Mouse (Mus musculus) hindbrain, embryonic 14.5 days (tissue): ENCODE data around the gene Cbr2. TPM values are rescaled to one million over a fixed set of nuclear protein-coding genes. Genes with fewer than 3 reads are reported as not detected.
"Not testable (repeated sequence)": the region's sequence is repeated elsewhere in the genome, so short reads cannot be mapped to it uniquely, and the experiment has no call there.

Experiments used
- ATAC-seq: fragments of 200-750 bp; cut with Nextera tagmentation; 2 replicates; pipeline ENCODE4 v1.8.0; 2017; ENCODE audit warnings: moderate number of reproducible peaks, mild to moderate bottlenecking, moderate TSS enrichment, moderate library complexity; ENCODE audit not compliant: low FRiP score
- DNase-seq: peaks from one replicate; pipeline ENCODE4 v3.0.0-alpha.2; 2015; ENCODE audit warnings: low spot score
- H3K27ac ChIP-seq: fragments of 300-500 bp; sonication (generic); 2 replicates; pipeline ENCODE4 v1.5.1; 2014; ENCODE audit warnings: mild to moderate bottlenecking, moderate library complexity
- H3K27me3 ChIP-seq: fragments of 300-500 bp; sonication (generic); 2 replicates; pipeline ENCODE4 v1.6.1; 2014; ENCODE audit warnings: mild to moderate bottlenecking, low read length, mixed read lengths; ENCODE audit not compliant: control insufficient read depth, insufficient read depth
- H3K36me3 ChIP-seq: fragments of 300-500 bp; sonication (generic); replicated peaks from 2 replicates; pipeline ENCODE4 v1.6.1; 2014; ENCODE audit not compliant: control insufficient read depth, insufficient read depth
- H3K4me1 ChIP-seq: fragments of 300-500 bp; sonication (generic); replicated peaks from 2 replicates; pipeline ENCODE4 v1.6.1; 2014; ENCODE audit warnings: antibody characterized with exemption, low read length, mixed read lengths; ENCODE audit not compliant: control insufficient read depth, insufficient read depth
- H3K4me2 ChIP-seq: fragments of 300-500 bp; sonication (generic); replicated peaks from 2 replicates; pipeline ENCODE4 v1.6.1; 2014; ENCODE audit warnings: mild to moderate bottlenecking, moderate library complexity
- H3K4me3 ChIP-seq: fragments of 300-500 bp; sonication (generic); replicated peaks from 2 replicates; pipeline ENCODE4 v1.5.1; 2014; ENCODE audit warnings: mild to moderate bottlenecking, low read length
- H3K9ac ChIP-seq: fragments of 300-500 bp; sonication (generic); 2 replicates; pipeline ENCODE4 v1.6.1; 2014
- H3K9me3 ChIP-seq: fragments of 300-500 bp; sonication (generic); 2 replicates; pipeline ENCODE4 v1.6.1; 2016; ENCODE audit warnings: low read length; ENCODE audit not compliant: control insufficient read depth
- WGBS: fragments of 180-500 bp; shearing (Covaris S2); extraction: QIAGEN DNeasy Blood & Tissue Kit; methylation state at CpG from one replicate; pipeline ENCODE4 v1.1.7; 2014; 5-methylcytosine and 5-hydroxymethylcytosine counted together
- polyA plus RNA-seq: library from polyadenylated mRNA; unstranded; fragments of >200 nt; fragmentation: Nextera tagmentation; extraction: Ambion mirVana; gene quantifications from 2 replicates; pipeline ENCODE4 v1.2.1, GENCODE M21; 2014

Cbr2 gene
- 0.64 and 0.90 TPM in 2 replicates for polyA plus RNA-seq

DNA sequence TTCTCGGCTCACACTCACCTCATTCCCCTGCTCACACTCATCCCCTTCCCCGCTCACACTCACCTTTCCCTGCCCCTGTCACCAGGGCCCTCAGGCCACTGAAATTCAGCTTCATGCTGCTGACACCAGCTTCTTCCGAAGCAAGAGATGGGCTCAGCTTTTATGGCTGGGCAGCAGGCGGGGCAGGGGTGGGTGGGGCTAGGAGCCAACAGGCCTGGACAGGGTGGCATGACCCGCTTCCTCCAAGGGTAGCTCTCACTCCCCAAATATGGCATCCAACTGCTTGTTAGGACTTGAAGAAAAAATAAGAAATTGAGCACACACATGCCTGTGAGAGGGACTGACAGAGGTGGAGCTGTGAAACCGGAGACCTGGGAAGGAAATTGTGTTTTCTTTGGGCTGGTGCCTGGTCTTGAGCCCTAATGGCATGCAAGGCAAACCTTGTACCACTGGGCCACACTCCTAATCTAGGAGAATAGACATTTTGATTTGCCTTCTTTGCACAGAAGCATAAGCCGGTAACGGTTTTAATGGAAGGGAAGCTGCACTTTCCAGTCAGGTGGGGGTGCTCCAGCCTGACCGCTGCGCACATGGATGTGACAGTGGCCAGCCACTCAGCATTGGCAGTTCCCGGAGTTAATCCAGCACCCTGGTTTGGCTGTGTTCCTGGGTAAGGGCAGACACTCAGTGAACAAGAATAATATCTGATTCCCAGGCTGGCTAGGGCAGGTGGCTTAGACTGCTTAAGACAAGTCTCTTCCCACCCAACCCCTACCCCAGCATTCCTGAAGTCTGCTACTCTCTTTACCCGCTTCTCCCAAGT lies at the start of gene Cbr2:
Gene Cbr2, minus strand, starts transcription at position 257 of the 823 bp plus-strand sequence.
- Histone ChIP-seq H3K9ac (no peak within 1 kb of the TSS), H3K4me2 (no peak within 1 kb of the TSS), H3K36me3 (no peaks in the 10 kb centered on the region), H3K27ac (no peak within 1 kb of the TSS), H3K9me3 (no peaks in the 10 kb centered on the region), H3K4me3 (no peak within 1 kb of the TSS), H3K27me3 (no peaks in the 10 kb centered on the region), H3K4me1 (no peaks in the 10 kb centered on the region)
- ATAC-seq: no peak
- DNase-seq: no peak
- WGBS: 86% methylated on average over 12 of the region's 12 CpGs

DNA sequence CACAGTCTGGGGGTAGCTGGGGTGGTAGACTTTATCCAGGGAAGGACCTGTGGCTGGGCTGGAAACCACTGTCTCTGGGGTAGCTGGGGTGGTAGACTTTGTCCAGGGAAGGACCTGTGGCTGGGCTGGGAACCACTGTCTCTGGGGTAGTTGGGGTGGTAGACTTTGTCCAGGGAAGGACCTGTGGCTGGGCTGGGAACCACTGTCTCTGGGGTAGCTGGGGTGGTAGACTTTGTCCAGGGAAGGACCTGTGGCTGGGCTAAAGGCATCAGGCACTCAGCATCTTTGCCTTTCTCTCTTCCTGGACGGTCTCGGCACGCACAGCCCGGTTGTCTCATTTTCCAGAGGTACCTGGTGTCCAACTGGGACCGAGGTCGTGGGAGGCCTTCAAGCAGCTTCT lies 49.4 kb upstream of the Cbr2 start:
- WGBS: 94% methylated on average over 6 of the region's 6 CpGs
- DNase-seq, H3K9ac ChIP-seq, H3K27ac ChIP-seq, H3K27me3 ChIP-seq, ATAC-seq, H3K4me2 ChIP-seq, H3K4me3 ChIP-seq, H3K9me3 ChIP-seq: not testable (repeated sequence)
- peaks cover 19% of the 10 kb centered on the region for H3K4me1 ChIP-seq
- peaks cover 45% of the 10 kb centered on the region for H3K36me3 ChIP-seq

DNA sequence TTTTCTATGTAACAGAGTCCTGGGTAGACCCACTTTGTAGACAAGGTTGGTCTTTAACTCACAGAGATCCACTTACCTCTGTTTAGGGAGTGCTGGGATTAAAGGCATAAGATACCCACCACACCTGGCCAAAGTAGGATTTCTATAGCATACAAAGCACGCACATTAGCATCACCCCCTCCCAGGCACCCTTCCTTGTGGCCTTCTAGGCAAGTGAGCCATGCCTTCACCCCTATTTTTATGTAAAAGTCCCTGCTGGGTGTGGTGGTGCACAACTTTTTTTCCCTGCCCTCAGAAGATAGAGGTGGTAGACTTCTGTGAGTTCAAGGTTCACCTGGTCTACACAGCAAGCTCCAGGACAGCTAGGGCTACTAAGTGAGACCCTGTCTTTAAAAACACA lies 48.0 kb upstream of the Cbr2 start:
- H3K9ac ChIP-seq: no peak overlapping the region
- H3K27ac ChIP-seq: no peak overlapping the region
- no peak for ATAC-seq
- WGBS: 74% methylated on average over 1 of the region's 1 CpGs
- H3K9me3 ChIP-seq: no peaks in the 10 kb centered on the region
- no peaks in the 10 kb centered on the region for H3K27me3 ChIP-seq
- peaks cover 39% of the 10 kb centered on the region for H3K36me3 ChIP-seq
- no peak for DNase-seq
- no peak overlapping the region for H3K4me3 ChIP-seq
- no peak overlapping the region for H3K4me2 ChIP-seq
- H3K4me1 ChIP-seq: peaks cover 15% of the 10 kb centered on the region

DNA sequence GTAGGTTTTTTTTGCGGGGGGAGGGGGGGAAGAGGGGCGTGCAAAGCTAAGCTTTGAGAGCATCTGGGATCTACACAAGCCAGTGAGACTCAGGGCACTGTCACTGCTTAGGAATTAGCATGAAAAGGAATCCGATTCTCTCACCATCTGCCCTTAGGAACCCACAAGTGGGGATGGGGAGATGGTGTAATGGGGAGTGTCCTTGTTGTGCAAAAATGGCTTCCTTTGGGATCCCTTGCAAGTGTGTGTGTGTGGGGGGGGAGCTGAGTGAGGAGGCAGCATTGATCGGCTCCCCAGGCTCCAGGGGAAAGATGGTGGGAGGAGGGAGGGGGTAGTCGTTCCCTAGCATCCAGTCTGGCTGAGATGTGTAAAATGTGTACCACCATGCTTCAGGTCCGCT lies 45.2 kb upstream of the Cbr2 start:
- WGBS: 23% methylated on average over 6 of the region's 6 CpGs
- H3K36me3 ChIP-seq: peaks cover 30% of the 10 kb centered on the region
- no peak for DNase-seq

GRCm38 (mm10) chr11:120775774-120776469 lies 44.0 kb upstream of the Cbr2 start:
- H3K4me2 ChIP-seq: no peak overlapping the region
- DNase-seq: peak; percentile 95
- no peaks in the 10 kb centered on the region for H3K27me3 ChIP-seq
- no peak overlapping the region for H3K4me3 ChIP-seq
- H3K9ac ChIP-seq: no peak overlapping the region
- H3K9me3 ChIP-seq: no peaks in the 10 kb centered on the region
- peak; percentile 86 for ATAC-seq
- 27% methylated on average over 15 of the region's 15 CpGs for WGBS
- peaks cover 21% of the 10 kb centered on the region for H3K36me3 ChIP-seq
- H3K27ac ChIP-seq: no peak overlapping the region
- H3K4me1 ChIP-seq: peaks cover 4% of the 10 kb centered on the region; the same call in 1 of the 2 replicates

More for the DNA sequence above, 45.2 kb upstream of the Cbr2 start:
- Histone ChIP-seq H3K9ac (no peak overlapping the region), H3K4me3 (no peak overlapping the region), H3K27me3 (no peaks in the 10 kb centered on the region), H3K4me1 (peaks cover 4% of the 10 kb centered on the region; the same call in 1 of the 2 replicates), H3K27ac (no peak overlapping the region), H3K9me3 (no peaks in the 10 kb centered on the region), H3K4me2 (no peak overlapping the region)
- no peak for ATAC-seq

- H3K4me3 ChIP-seq: no peak overlapping the region
- no peak overlapping the region for H3K27ac ChIP-seq
- WGBS: 85% methylated on average over 7 of the region's 7 CpGs
- H3K4me2 ChIP-seq: no peak overlapping the region
- H3K27me3 ChIP-seq: no peaks in the 10 kb centered on the region
- H3K9ac ChIP-seq: no peak overlapping the region
- H3K9me3 ChIP-seq: no peaks in the 10 kb centered on the region
- DNase-seq (no peak), ATAC-seq (no peak)
- H3K36me3 ChIP-seq: no peaks in the 10 kb centered on the region
- H3K4me1 ChIP-seq: peaks cover 4% of the 10 kb centered on the region; the same call in 1 of the 2 replicates
Measured at GRCm38 (mm10) chr11:120773463-120774190, 41.7 kb upstream of the Cbr2 start.

- no peak overlapping the region for H3K27ac ChIP-seq
- DNase-seq: no peak
- H3K36me3 ChIP-seq: no peaks in the 10 kb centered on the region
- ATAC-seq: no peak
- no peaks in the 10 kb centered on the region for H3K27me3 ChIP-seq
- no peak overlapping the region for H3K4me2 ChIP-seq
- WGBS: 77% methylated on average over 3 of the region's 3 CpGs
- H3K9me3 ChIP-seq: no peaks in the 10 kb centered on the region
- peaks cover 4% of the 10 kb centered on the region; the same call in 1 of the 2 replicates for H3K4me1 ChIP-seq
- H3K9ac ChIP-seq: no peak overlapping the region
- no peak overlapping the region for H3K4me3 ChIP-seq
Measured at GRCm38 (mm10) chr11:120772749-120773148, 40.8 kb upstream of the Cbr2 start.

GRCm38 (mm10) chr11:120768206-120768605 lies 36.3 kb upstream of the Cbr2 start:
- no peaks in the 10 kb centered on the region for H3K36me3 ChIP-seq
- ATAC-seq: no peak
- no peak overlapping the region for H3K4me2 ChIP-seq
- no peaks in the 10 kb centered on the region for H3K9me3 ChIP-seq
- no peaks in the 10 kb centered on the region for H3K27me3 ChIP-seq
- 55% methylated on average over 1 of the region's 1 CpGs for WGBS
- DNase-seq: no peak
- H3K9ac ChIP-seq: no peak overlapping the region
- no peak overlapping the region for H3K27ac ChIP-seq
- no peaks in the 10 kb centered on the region for H3K4me1 ChIP-seq
- no peak overlapping the region for H3K4me3 ChIP-seq

- 76% methylated on average over 4 of the region's 7 CpGs for WGBS
- not testable (repeated sequence) for H3K36me3 ChIP-seq, H3K27ac ChIP-seq, H3K9ac ChIP-seq, H3K4me2 ChIP-seq, ATAC-seq, H3K4me3 ChIP-seq, H3K4me1 ChIP-seq, DNase-seq, H3K9me3 ChIP-seq, H3K27me3 ChIP-seq
Measured at GRCm38 (mm10) chr11:120767023-120767422, 35.1 kb upstream of the Cbr2 start.
